Mouse (Mus musculus) bone marrow, adult 2 months (tissue): ENCODE data around the gene Mpo.

Experiments
- CTCF ChIP-seq: fragments of 200-500 bp; IDR thresholded peaks from 2 replicates; pipeline ENCODE4 v1.5.1; 2011; ENCODE audit warnings: low read length, control low read depth; ENCODE audit not compliant: control insufficient read depth, insufficient read depth
- POLR2A ChIP-seq: fragments of 200-500 bp; IDR thresholded peaks from 2 replicates; pipeline ENCODE4 v1.6.1; 2011; ENCODE audit warnings: low read depth, mild to moderate bottlenecking, control low read depth, low read length, borderline replicate concordance; ENCODE audit not compliant: control insufficient read depth

- no peak for TF ChIP-seq CTCF
- TF ChIP-seq POLR2A = no peak
Measured at GRCm38 (mm10) chr11:87808236-87808635, 14.9 kb downstream of the Mpo start.
